Mouse (Mus musculus): ENCODE measurements around the gene Zfp992.
"Not testable (repeated sequence)": the region's sequence is repeated elsewhere in the genome, so short reads cannot be mapped to it uniquely, and the experiment has no call there.

The Zfp992 gene

DNA sequence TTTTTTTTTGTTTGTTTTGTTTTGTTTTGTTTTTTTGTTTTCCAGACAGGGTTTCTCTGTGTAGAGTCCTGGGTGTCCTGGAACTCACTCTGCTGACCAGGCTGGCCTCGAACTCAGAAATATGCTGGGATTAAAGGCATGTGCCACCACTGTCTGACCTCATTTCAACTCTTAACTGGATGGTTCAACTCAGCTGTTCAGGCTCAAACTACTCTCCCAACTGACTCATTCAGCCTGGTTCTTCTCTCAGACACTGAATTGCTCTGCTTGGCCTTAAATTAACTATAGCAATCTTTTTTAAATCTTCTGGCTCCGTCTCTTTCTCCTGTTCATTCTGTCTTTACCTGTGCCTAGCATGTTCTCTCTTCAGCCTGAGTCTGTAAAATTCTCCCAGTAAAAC is 68.3 kb downstream of the Zfp992 start:
- not testable (repeated sequence) for DNase-seq (ENCODE audit: low spot score)

Measured in testis, postnatal 10 days (tissue).